Mouse (Mus musculus): ENCODE results near the gene Nt5dc2.

DNA sequence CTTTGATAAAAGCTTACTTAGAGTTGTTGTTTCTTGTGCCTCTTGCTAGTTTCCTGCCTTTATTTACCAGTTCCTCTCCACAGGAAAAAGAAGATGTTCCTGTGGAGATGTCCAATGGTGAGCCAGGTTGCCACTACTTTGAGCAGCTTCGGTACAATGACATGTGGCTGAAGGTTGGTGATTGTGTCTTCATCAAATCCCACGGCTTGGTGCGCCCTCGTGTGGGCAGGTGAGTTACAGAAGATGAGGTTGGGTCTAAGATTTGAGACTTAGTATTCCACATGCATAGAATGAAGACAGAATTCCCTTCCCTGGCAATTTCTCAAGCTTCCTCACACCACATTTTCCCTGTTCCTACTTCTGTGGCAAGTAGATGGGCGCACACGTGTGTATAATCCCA lies 43.4 kb upstream of the Nt5dc2 start:
- TF ChIP-seq ZNF384 (IDR thresholded peaks at IDR 0.05; ENCODE audit: low read depth, low read length): no peak
- no peak for TF ChIP-seq HCFC1 (IDR thresholded peaks at IDR 0.05; ENCODE audit: borderline replicate concordance, insufficient read depth, low read length)
- no peak for TF ChIP-seq MAFK (IDR thresholded peaks at IDR 0.05; ENCODE audit: insufficient read depth, low read depth, low read length)
- TF ChIP-seq CHD2 (IDR thresholded peaks at IDR 0.05; ENCODE audit: low read depth, low read length): no peak
- no peak for TF ChIP-seq ZC3H11A (IDR thresholded peaks at IDR 0.05; ENCODE audit: borderline replicate concordance, low read depth, low read length)
